Comparison of ENCODE assay signal across 21 mouse cellular contexts in genomic region chr6:54434171-54434570, GRCm38 (mm10). TPM values are rescaled to one million over a fixed set of nuclear protein-coding genes. Genes with fewer than 3 reads are reported as not detected.
A peak's percentile ranks its signal among the peaks of the same experiment; 100 is the strongest.
DNase-seq lines count a peak whose midpoint lies in the region; ATAC-seq and TF ChIP-seq lines count a peak whose summit lies in the region.
"Had no signal": no experiment of that assay in that cellular context is flagged by ENCODE, and none has a peak within 500 bp of the region (broad histone marks: within the 10 kb centered on the region; RNA-seq: fewer than 3 reads in every experiment).

No protein-coding gene starts in this region.

- H3K27ac ChIP-seq in hindbrain, postnatal 0 days: no peak overlapping the region
- H3K27ac ChIP-seq in hindbrain, embryonic 13.5 days: no peak overlapping the region
- peak overlapping the region; percentile 52; the same call in 1 of the 2 replicates for H3K27ac ChIP-seq in neural tube, embryonic 13.5 days (replicated peaks)
- no peak overlapping the region for H3K27ac ChIP-seq in neural tube, embryonic 15.5 days (replicated peaks)
- H3K27ac ChIP-seq: forebrain, embryonic 15.5 days; limb, embryonic 13.5 days; liver, embryonic 15.5 days had no signal

- no peaks in the 10 kb centered on the region for H3K27me3 ChIP-seq in hindbrain, postnatal 0 days (ENCODE audit: insufficient read depth, low read length)
- H3K27me3 ChIP-seq in hindbrain, embryonic 13.5 days: peaks cover 19% of the 10 kb centered on the region
- peaks cover 20% of the 10 kb centered on the region for H3K27me3 ChIP-seq in neural tube, embryonic 13.5 days
- peaks cover 14% of the 10 kb centered on the region for H3K27me3 ChIP-seq in neural tube, embryonic 15.5 days (replicated peaks)
- H3K27me3 ChIP-seq: forebrain, embryonic 15.5 days; heart, embryonic 12.5 days had no signal

- no peak for TF ChIP-seq CTCF in hindbrain, postnatal 0 days (IDR thresholded peaks at IDR 0.05; ENCODE audit: low read depth)

- 0 out of 2 replicates have a peak, but pooled peaks cover 5% of the 10 kb centered on the region for H3K4me1 ChIP-seq in hindbrain, postnatal 0 days (ENCODE audit: insufficient read depth, low read length)
- H3K4me1 ChIP-seq in hindbrain, embryonic 13.5 days (replicated peaks): peaks cover 55% of the 10 kb centered on the region
- H3K4me1 ChIP-seq in neural tube, embryonic 13.5 days (replicated peaks): peaks cover 56% of the 10 kb centered on the region
- H3K4me1 ChIP-seq in neural tube, embryonic 15.5 days: peaks cover 24% of the 10 kb centered on the region

- no peak for ATAC-seq in hindbrain, postnatal 0 days
- ATAC-seq in hindbrain, embryonic 13.5 days (ENCODE audit: low FRiP score): no peak
- ATAC-seq in neural tube, embryonic 13.5 days (ENCODE audit: low read depth): no peak
- no peak for ATAC-seq in neural tube, embryonic 15.5 days (ENCODE audit: low FRiP score)
- ATAC-seq: forebrain, embryonic 15.5 days had no signal

- peak; percentile 12 for DNase-seq in cerebellum, adult 9-10 months
- no peak for DNase-seq in cerebellum, adult 11-12 months
- DNase-seq in hindbrain, postnatal 0 days (ENCODE audit: low spot score): peak; percentile 55
- no peak for DNase-seq in gastrocnemius, postnatal 36 days
- DNase-seq: adrenal gland, postnatal 10 days; cerebellum, adult 18-20 months; cerebellum, postnatal 36 days; heart, postnatal 14 days; kidney, adult 11 months; lung, postnatal 10 days; thymus, postnatal 14 days had no signal

- H3K9me3 ChIP-seq in hindbrain, postnatal 0 days (ENCODE audit: low read length): no peaks in the 10 kb centered on the region
- H3K9me3 ChIP-seq in hindbrain, embryonic 13.5 days: no peaks in the 10 kb centered on the region
- no peaks in the 10 kb centered on the region for H3K9me3 ChIP-seq in neural tube, embryonic 13.5 days
- H3K9me3 ChIP-seq in neural tube, embryonic 15.5 days (replicated peaks): no peaks in the 10 kb centered on the region
- H3K9me3 ChIP-seq: forebrain, embryonic 15.5 days; heart, embryonic 12.5 days; limb, embryonic 13.5 days; liver, embryonic 15.5 days had no signal

- 40% methylated on average over 2 of the region's 2 CpGs for WGBS in hindbrain, postnatal 0 days
- 38% methylated on average over 2 of the region's 2 CpGs for WGBS in hindbrain, embryonic 13.5 days
- 37% methylated on average over 2 of the region's 2 CpGs for WGBS in neural tube, embryonic 13.5 days
- WGBS in neural tube, embryonic 15.5 days: 27% methylated on average over 2 of the region's 2 CpGs

- no peak overlapping the region for H3K4me3 ChIP-seq in hindbrain, postnatal 0 days (ENCODE audit: low read length)
- H3K4me3 ChIP-seq in hindbrain, embryonic 13.5 days: no peak overlapping the region
- no peak overlapping the region for H3K4me3 ChIP-seq in neural tube, embryonic 13.5 days
- H3K4me3 ChIP-seq in neural tube, embryonic 15.5 days (replicated peaks): no peak overlapping the region
- H3K4me3 ChIP-seq: forebrain, embryonic 15.5 days; heart, embryonic 12.5 days; limb, embryonic 13.5 days; liver, embryonic 15.5 days had no signal

- no peak overlapping the region for H3K4me2 ChIP-seq in hindbrain, postnatal 0 days (ENCODE audit: low read depth, low read length)
- no peak overlapping the region for H3K4me2 ChIP-seq in hindbrain, embryonic 13.5 days
- H3K4me2 ChIP-seq in neural tube, embryonic 13.5 days: no peak overlapping the region
- no peak overlapping the region for H3K4me2 ChIP-seq in neural tube, embryonic 15.5 days
- H3K4me2 ChIP-seq: forebrain, embryonic 15.5 days; limb, embryonic 13.5 days; liver, embryonic 15.5 days had no signal

- intact Hi-C loops in gastrocnemius, postnatal 36 days (cut with DNase I): no loop called here

- H3K9ac ChIP-seq in hindbrain, postnatal 0 days (replicated peaks; ENCODE audit: low read length): no peak overlapping the region
- H3K9ac ChIP-seq in hindbrain, embryonic 13.5 days: no peak overlapping the region
- H3K9ac ChIP-seq in neural tube, embryonic 13.5 days: no peak overlapping the region
- no peak overlapping the region for H3K9ac ChIP-seq in neural tube, embryonic 15.5 days (replicated peaks)
- H3K9ac ChIP-seq: forebrain, embryonic 15.5 days; heart, embryonic 12.5 days; limb, embryonic 13.5 days; liver, embryonic 15.5 days had no signal

- no peaks in the 10 kb centered on the region for H3K36me3 ChIP-seq in hindbrain, postnatal 0 days (ENCODE audit: insufficient read depth, low read length)
- no peaks in the 10 kb centered on the region for H3K36me3 ChIP-seq in hindbrain, embryonic 13.5 days
- no peaks in the 10 kb centered on the region for H3K36me3 ChIP-seq in neural tube, embryonic 13.5 days
- no peaks in the 10 kb centered on the region for H3K36me3 ChIP-seq in neural tube, embryonic 15.5 days
- H3K36me3 ChIP-seq: forebrain, embryonic 15.5 days; limb, embryonic 13.5 days; liver, embryonic 15.5 days had no signal

RNA-seq across cellular contexts. Expression of gene Wipf3, which starts 4.8 kb away (rescaled TPM):
- total RNA-seq in hindbrain, postnatal 0 days (2014; rRNA removed): 1.4 and 4.2 TPM in 2 replicates
- 1.0 TPM in 2 replicates for polyA plus RNA-seq in hindbrain, postnatal 0 days (2015; fragmentation: Nextera tagmentation; extraction: Ambion mirVana)
- polyA plus RNA-seq in hindbrain, embryonic 13.5 days (2015; fragmentation: Nextera tagmentation; extraction: Ambion mirVana): 3.2 and 3.5 TPM in 2 replicates
- polyA plus RNA-seq in neural tube, embryonic 13.5 days (2015; fragmentation: Nextera tagmentation; extraction: Ambion mirVana): 2.3 and 3.1 TPM in 2 replicates
- 1.8 and 2.6 TPM in 2 replicates for polyA plus RNA-seq in neural tube, embryonic 15.5 days (2015; fragmentation: Nextera tagmentation; extraction: Ambion mirVana)
- total RNA-seq in gastrocnemius, postnatal 36 days (2021): 10 to 100 TPM; 15.5 to 16.0 TPM
- total RNA-seq: megakaryocyte progenitor cell, adult 5-6 weeks; MEL; monocyte, adult 5-6 weeks had no signal

Comparison
In these comparisons a context has a peak if more than half of its experiments do, and no peak if none do; other contexts are left out.
1. DNase-seq: peak in cerebellum, adult 9-10 months (single experiment) and hindbrain, postnatal 0 days (single experiment); none in cerebellum, adult 11-12 months (single experiment) and gastrocnemius, postnatal 36 days (0 of 2).